Mouse (Mus musculus) neural tube, embryonic 13.5 days (tissue): ENCODE results near the gene Ncam1. TPM values are rescaled to one million over a fixed set of nuclear protein-coding genes. Genes with fewer than 3 reads are reported as not detected.

Experiments used
- ATAC-seq: fragments of 200-750 bp; cut with Nextera tagmentation; 2 replicates; pipeline ENCODE4 v1.8.0; 2017; ENCODE audit warnings: low read depth, mild to moderate bottlenecking, moderate TSS enrichment, moderate library complexity
- H3K27ac ChIP-seq: fragments of 300-500 bp; sonication (generic); replicated peaks from 2 replicates; pipeline ENCODE4 v1.5.1; 2015; ENCODE audit warnings: moderate library complexity, mild to moderate bottlenecking, inconsistent platforms
- H3K27me3 ChIP-seq: fragments of 300-500 bp; sonication (generic); 2 replicates; pipeline ENCODE4 v1.6.1; 2015; ENCODE audit warnings: mild to moderate bottlenecking, inconsistent platforms
- H3K36me3 ChIP-seq: fragments of 300-500 bp; sonication (generic); 2 replicates; pipeline ENCODE4 v1.6.1; 2015; ENCODE audit warnings: mild to moderate bottlenecking, inconsistent platforms
- H3K4me1 ChIP-seq: fragments of 300-500 bp; sonication (generic); replicated peaks from 2 replicates; pipeline ENCODE4 v1.6.1; 2015; ENCODE audit warnings: inconsistent platforms
- H3K4me2 ChIP-seq: fragments of 300-500 bp; sonication (generic); 2 replicates; pipeline ENCODE4 v1.6.1; 2015; ENCODE audit warnings: inconsistent platforms, mild to moderate bottlenecking, moderate library complexity
- H3K4me3 ChIP-seq: fragments of 300-500 bp; sonication (generic); 2 replicates; pipeline ENCODE4 v1.5.1; 2015; ENCODE audit warnings: mild to moderate bottlenecking, inconsistent platforms
- H3K9ac ChIP-seq: fragments of 300-500 bp; sonication (generic); 2 replicates; pipeline ENCODE4 v1.6.1; 2015; ENCODE audit warnings: moderate library complexity, mild to moderate bottlenecking, inconsistent platforms
- H3K9me3 ChIP-seq: fragments of 300-500 bp; sonication (generic); 2 replicates; pipeline ENCODE4 v1.6.1; 2016; ENCODE audit warnings: inconsistent platforms
- WGBS: fragments of 180-500 bp; shearing (Covaris S2); methylation state at CpG from one replicate; pipeline ENCODE4 v1.1.7; 2015; 5-methylcytosine and 5-hydroxymethylcytosine counted together
- polyA plus RNA-seq: library from polyadenylated mRNA; unstranded; fragments of >200 nt; fragmentation: Nextera tagmentation; extraction: Ambion mirVana; gene quantifications from 2 replicates; pipeline ENCODE4 v1.2.1, GENCODE M21; 2015

The Ncam1 gene
- polyA plus RNA-seq, 1 experiment from 2014 or later: 450 TPM

DNA sequence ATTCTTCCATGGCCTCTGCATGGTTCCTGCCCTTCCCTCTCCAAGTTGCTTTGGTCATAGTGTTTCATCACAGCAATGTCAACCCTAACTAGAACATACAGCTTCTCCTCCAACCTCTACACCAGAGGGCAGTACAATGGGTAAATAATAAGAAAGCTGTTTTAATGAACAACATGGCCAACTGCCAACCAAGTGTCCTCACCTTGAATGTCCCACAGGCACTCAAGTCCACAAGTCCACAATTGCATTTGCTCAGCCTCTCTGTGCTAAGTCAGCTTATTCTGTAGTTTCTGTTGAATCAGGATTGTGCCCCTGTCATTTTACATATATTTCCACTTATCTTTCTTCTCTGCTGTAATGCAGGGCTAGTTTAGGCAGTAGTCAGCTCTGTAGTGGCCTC, 91.1 kb downstream of the Ncam1 start:
- ATAC-seq: no peak
- Histone ChIP-seq H3K27ac (0 out of 2 replicates have a peak overlapping the region, but pooled peaks have one; percentile 9), H3K4me2 (no peak overlapping the region), H3K4me1 (peaks cover 26% of the 10 kb centered on the region), H3K4me3 (no peak overlapping the region), H3K36me3 (0 out of 2 replicates have a peak, but pooled peaks cover 14% of the 10 kb centered on the region), H3K9ac (no peak overlapping the region), H3K27me3 (no peaks in the 10 kb centered on the region), H3K9me3 (no peaks in the 10 kb centered on the region)

DNA sequence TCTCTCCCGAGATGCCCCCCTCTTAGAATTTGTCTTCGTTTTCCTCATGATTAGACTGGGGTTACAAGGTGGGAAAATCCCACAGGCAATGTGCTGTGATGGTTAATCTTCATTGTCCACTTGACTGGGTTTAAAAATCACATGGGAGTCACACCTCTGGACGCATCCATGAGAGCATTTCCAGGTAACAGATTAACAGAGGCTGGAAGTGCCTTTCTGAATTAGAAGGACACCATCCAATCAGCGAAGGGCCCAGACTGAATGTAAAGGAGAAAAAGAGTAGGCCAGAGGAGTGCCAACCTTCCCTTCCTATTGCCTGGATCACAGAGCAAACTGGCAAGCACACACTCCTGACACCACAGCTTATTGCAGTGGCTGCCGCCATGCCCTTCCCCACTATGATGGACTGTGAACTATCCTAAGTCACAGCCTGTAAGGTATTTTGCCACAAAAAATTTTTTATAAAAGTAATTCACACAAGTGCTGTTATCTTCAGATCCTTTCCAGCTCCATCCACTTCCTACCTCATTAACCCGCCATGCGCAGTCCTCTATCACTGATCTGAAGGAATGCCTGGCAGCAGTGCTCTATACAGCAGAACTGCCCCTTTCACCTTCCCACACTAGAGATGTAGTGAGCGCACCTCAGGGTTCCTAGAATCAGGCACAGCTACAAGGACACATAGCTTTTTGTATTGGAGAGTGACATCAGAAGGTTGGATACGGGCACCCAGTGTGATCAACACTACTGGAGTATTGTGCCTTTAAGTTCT, 94.3 kb downstream of the Ncam1 start:
- Histone ChIP-seq H3K27me3 (no peaks in the 10 kb centered on the region), H3K4me2 (no peak overlapping the region), H3K27ac (peak overlapping the region; percentile 74), H3K9ac (no peak overlapping the region), H3K36me3 (0 out of 2 replicates have a peak, but pooled peaks cover 14% of the 10 kb centered on the region), H3K4me1 (peaks cover 24% of the 10 kb centered on the region), H3K4me3 (no peak overlapping the region), H3K9me3 (no peaks in the 10 kb centered on the region)
- no peak for ATAC-seq
- WGBS: 76% methylated on average over 9 of the region's 9 CpGs

DNA sequence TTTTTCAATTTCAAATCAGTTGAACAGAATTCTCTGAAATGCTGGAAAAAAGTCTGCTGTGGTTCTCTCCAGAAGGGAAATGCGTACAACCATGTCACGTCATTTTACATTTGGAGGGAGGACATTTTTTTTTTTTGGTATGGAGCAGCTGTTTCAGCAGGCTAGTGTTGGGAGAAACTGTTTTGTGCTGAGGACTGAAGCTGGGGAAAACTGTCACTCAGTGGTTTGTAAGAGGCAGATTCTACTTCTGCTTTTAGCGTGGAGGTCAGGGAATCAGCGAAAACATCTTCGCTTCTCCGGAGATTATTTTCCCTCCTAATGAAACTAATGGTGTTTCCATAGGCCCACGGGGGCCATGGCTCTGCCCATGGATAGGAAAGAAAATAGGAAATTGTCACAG, 103.4 kb downstream of the Ncam1 start:
- Histone ChIP-seq H3K4me1 (peaks cover 38% of the 10 kb centered on the region), H3K9me3 (no peaks in the 10 kb centered on the region), H3K4me3 (no peak overlapping the region), H3K4me2 (no peak overlapping the region), H3K36me3 (no peaks in the 10 kb centered on the region), H3K27ac (peak overlapping the region; percentile 54), H3K27me3 (no peaks in the 10 kb centered on the region), H3K9ac (no peak overlapping the region)
- WGBS: 80% methylated on average over 7 of the region's 7 CpGs
- no peak for ATAC-seq

DNA sequence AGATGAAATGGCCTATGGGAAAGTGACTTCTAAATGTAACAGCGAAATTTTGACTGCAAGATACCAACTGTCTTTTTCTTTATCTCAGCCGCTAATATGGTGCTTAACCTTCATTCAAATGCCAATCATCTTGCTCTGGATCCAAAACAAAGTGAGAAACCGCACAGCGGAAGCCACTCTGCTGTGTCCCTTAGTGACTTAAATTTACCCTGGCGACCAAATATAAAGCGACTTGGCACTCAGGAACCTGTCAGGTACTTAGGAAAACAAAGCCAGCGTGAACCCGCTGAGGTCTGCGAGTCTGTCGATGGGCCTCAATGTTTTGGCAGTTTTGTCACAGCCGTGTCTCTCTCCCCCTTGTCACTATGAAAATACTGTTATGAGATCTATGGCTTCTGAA, 105.9 kb downstream of the Ncam1 start:
- Histone ChIP-seq H3K4me1 (peaks cover 38% of the 10 kb centered on the region), H3K9ac (no peak overlapping the region), H3K36me3 (no peaks in the 10 kb centered on the region), H3K9me3 (no peaks in the 10 kb centered on the region), H3K27ac (no peak overlapping the region), H3K4me3 (no peak overlapping the region), H3K4me2 (no peak overlapping the region), H3K27me3 (no peaks in the 10 kb centered on the region)
- 82% methylated on average over 11 of the region's 11 CpGs for WGBS
- ATAC-seq: no peak

DNA sequence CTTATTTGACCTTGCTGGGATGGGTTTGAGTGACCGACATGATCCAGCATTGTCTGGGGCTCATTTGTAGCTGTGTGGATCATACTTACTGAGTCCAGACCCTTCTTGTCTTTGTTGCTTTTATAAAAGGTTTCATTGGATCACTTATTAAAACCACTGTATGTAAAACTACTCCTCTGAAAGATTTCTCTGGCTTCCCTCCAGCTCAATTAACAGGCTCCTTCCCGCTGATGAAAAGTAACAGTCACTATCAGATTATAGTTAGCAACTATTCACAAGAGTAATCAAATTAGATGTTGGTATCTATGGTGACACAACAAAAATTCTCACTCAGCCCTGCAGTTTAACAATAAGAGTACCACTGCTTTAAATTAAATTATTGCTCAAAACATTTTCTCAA, 107.4 kb downstream of the Ncam1 start:
- no peak overlapping the region for H3K4me2 ChIP-seq
- H3K27me3 ChIP-seq: no peaks in the 10 kb centered on the region
- ATAC-seq: no peak
- 60% methylated on average over 2 of the region's 2 CpGs for WGBS
- no peak overlapping the region for H3K27ac ChIP-seq
- H3K4me1 ChIP-seq: peaks cover 46% of the 10 kb centered on the region
- H3K4me3 ChIP-seq: no peak overlapping the region
- H3K36me3 ChIP-seq: no peaks in the 10 kb centered on the region
- H3K9me3 ChIP-seq: no peaks in the 10 kb centered on the region
- no peak overlapping the region for H3K9ac ChIP-seq

DNA sequence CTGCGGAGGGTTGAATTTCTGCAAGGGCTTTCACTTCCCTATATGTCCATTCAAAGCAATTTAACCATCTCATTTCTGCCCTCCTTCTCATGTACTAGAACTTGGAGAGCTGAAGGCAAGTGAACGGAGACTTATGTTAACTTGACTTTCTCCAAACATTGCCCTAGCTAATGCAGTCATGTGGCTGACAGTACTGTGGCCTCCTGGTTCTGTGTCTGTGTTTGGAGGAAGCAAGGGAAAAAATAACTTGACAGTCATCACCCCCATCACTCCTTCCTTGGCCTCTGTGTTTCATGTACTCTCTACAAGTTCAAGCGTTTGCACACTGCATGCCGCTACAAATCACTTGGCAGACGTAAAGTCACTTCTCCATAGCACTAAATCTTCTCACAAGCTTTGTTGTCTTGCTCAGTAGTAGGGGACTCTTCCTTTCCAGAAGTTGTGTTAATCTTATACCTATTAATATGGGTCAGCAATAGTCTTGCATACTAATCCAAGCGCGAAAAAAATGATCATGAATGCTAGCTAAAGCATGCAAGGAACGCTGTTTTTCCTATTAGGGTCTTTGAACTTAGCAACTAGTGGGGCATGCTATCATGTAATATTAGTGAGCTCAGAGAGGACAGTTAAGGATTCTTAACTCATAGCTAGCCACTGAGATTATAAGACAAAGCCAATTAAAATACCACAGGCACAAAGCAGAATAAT, 115.0 kb downstream of the Ncam1 start:
- H3K9ac ChIP-seq: no peak overlapping the region
- H3K4me1 ChIP-seq: peaks cover 73% of the 10 kb centered on the region
- H3K27ac ChIP-seq: no peak overlapping the region
- H3K36me3 ChIP-seq: no peaks in the 10 kb centered on the region
- no peaks in the 10 kb centered on the region for H3K27me3 ChIP-seq
- no peak overlapping the region for H3K4me3 ChIP-seq
- no peak overlapping the region for H3K4me2 ChIP-seq
- H3K9me3 ChIP-seq: no peaks in the 10 kb centered on the region
- WGBS: 66% methylated on average over 8 of the region's 8 CpGs
- no peak for ATAC-seq

DNA sequence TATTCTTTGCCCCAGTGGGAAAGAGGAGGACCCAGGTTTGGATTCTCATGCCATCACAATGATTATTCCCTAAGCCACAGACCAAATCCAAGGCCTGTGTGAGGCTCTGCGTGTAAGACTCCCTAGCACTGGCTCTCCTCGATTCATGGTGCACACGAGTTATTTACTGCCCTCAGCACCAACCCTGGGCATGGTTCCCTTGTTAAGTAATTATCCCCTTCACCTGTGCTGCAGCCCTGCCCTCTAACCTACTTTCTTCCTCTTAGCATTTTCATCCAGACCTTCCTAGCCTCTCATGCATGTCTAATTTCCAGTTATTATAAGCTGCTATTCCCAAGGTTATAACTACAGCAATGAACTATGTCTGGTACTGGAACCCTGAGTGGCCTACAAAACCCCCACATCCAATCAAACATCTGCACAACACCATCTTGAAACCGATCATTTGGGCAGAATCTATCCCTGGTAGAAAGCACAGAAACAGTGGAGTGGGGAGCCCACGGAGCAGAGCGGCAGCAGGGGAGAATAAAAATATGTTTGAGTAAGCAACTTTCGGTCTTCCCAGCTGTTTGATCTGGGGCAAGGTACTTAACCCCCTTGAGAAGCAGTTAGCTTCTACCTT, 116.8 kb downstream of the Ncam1 start:
- WGBS: 47% methylated on average over 7 of the region's 7 CpGs
- ATAC-seq: no peak
- Histone ChIP-seq H3K4me3 (no peak overlapping the region), H3K27me3 (no peaks in the 10 kb centered on the region), H3K36me3 (no peaks in the 10 kb centered on the region), H3K4me2 (no peak overlapping the region), H3K9me3 (no peaks in the 10 kb centered on the region), H3K9ac (no peak overlapping the region), H3K27ac (peak overlapping the region; percentile 46), H3K4me1 (peaks cover 82% of the 10 kb centered on the region)

DNA sequence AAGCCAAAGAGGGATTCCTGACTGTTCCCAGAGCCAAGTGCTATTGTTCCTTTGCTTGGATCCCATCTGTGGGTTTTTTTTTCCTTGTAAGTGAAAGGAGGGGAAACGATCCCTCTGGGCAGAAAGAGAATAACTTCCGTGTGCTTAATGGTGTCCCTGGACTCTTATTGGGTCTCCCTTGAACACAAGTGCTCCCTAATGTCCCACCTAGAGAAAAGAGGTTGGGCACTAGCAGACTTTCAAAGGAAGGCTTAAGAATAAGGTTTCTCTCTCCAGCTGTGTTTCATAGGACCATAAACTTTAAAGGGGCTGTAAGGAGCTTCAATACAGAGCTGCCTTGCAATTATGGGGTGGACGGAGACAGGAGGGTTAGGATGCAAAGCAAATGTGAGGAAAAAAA, 119.5 kb downstream of the Ncam1 start:
- peak overlapping the region; percentile 29; the same call in 1 of the 2 replicates for H3K27ac ChIP-seq
- no peak for ATAC-seq
- H3K4me1 ChIP-seq: peaks cover 82% of the 10 kb centered on the region

DNA sequence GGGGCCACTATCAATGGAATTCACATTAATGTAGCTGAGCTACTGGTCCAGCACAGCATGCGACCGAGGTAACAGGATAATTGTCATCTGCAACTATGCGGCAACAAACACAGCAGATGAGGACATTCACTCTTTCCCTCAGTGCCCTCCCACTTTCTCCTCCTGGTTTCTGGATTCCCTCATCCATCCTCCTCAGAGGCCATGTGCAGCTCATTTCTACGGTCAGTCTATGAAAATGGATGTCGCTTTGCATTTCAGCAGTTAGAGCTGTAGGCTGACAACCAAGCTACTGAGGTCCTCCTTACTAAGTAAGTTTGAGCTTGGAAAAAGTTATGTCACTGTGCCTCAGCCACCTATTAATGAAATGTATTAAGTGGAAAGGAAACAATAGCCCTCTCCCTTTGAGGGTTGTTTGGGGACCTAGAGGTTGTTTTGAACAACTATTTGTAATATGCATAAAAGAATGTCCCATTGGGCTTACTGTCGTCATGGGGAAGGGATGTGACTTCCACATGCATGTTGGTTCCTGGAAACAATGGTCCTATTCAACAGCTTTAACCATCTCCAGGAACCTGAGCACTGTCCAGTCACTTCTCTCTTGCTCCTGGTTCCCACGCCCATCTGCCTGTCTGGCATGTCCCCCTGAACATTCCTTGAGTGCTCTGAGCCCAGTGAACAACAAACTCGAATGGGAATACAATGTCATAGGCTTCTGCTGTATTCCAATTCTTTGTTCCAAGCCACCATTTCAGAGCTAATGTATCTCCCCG, 122.8 kb downstream of the Ncam1 start:
- Histone ChIP-seq H3K27ac (0 out of 2 replicates have a peak overlapping the region, but pooled peaks have one; percentile 0), H3K9me3 (no peaks in the 10 kb centered on the region), H3K4me2 (no peak overlapping the region), H3K9ac (no peak overlapping the region), H3K36me3 (no peaks in the 10 kb centered on the region), H3K4me1 (peaks cover 61% of the 10 kb centered on the region), H3K27me3 (no peaks in the 10 kb centered on the region), H3K4me3 (no peak overlapping the region)
- WGBS: 55% methylated on average over 9 of the region's 9 CpGs
- no peak for ATAC-seq

More for the DNA sequence above, 119.5 kb downstream of the Ncam1 start:
- no peak overlapping the region for H3K4me3 ChIP-seq
- no peak overlapping the region for H3K4me2 ChIP-seq
- 11% methylated on average over 3 of the region's 3 CpGs for WGBS
- H3K27me3 ChIP-seq: no peaks in the 10 kb centered on the region
- H3K9me3 ChIP-seq: no peaks in the 10 kb centered on the region
- no peaks in the 10 kb centered on the region for H3K36me3 ChIP-seq
- no peak overlapping the region for H3K9ac ChIP-seq

DNA sequence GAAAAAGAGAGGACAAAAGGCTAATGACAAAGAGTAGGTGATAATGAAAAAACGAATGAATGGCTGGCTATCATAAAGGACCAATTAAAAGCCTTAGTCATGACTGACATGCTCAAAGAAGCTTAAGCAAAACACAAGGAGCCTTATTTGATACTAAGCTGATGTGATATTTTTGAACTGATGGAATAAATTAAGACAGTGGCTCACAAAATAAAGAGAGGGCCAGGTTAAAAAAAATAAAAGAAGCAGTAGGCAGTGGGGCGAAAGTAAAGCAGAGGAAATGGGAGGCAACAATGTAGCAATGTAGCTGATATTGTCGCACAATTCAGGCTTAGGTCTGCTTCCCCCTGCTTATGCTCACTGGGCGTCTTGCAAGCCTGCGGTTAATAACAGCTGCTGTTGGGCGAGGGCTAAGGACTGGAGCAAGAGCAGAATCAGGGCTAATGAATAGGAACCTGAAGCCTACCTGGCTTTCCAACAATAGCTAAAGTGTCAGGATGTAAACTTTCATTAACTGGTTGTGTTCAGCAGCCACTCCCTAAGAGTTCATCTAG, 126.0 kb downstream of the Ncam1 start:
- peaks cover 42% of the 10 kb centered on the region for H3K4me1 ChIP-seq
- no peaks in the 10 kb centered on the region for H3K9me3 ChIP-seq
- H3K9ac ChIP-seq: no peak overlapping the region
- H3K4me3 ChIP-seq: no peak overlapping the region
- WGBS: 54% methylated on average over 6 of the region's 6 CpGs
- no peak for ATAC-seq
- no peak overlapping the region for H3K27ac ChIP-seq
- H3K27me3 ChIP-seq: no peaks in the 10 kb centered on the region
- 0 out of 2 replicates have a peak, but pooled peaks cover 4% of the 10 kb centered on the region for H3K36me3 ChIP-seq
- no peak overlapping the region for H3K4me2 ChIP-seq

DNA sequence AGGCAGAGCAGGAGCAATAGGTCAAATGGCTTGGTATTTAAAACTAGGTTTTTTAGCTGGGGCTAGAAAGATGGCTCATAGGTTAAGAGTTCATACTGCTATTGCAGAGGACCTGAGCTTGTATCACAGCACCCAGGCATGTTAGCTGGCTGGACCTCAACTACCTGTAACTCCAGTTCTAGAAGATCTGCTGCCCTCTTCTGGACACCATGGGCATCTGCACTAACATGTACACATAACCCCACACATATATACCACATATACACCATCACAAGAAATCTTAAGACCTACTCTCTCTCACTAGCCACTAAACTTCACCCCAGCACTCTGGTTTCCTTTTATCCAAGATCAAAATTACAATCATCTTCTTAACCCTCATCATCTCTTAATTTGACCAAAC, 131.7 kb downstream of the Ncam1 start:
- Histone ChIP-seq H3K27ac (no peak overlapping the region), H3K27me3 (no peaks in the 10 kb centered on the region), H3K9me3 (no peaks in the 10 kb centered on the region), H3K4me2 (no peak overlapping the region), H3K9ac (no peak overlapping the region), H3K36me3 (0 out of 2 replicates have a peak, but pooled peaks cover 4% of the 10 kb centered on the region), H3K4me3 (no peak overlapping the region), H3K4me1 (peaks cover 35% of the 10 kb centered on the region)
- no peak for ATAC-seq
